Mouse (Mus musculus) ovary, postnatal 36 days (tissue): Measurements from ENCODE around the gene Hist2h2aa1.
"Not testable (repeated sequence)": the region's sequence is repeated elsewhere in the genome, so short reads cannot be mapped to it uniquely, and the experiment has no call there.

Source experiments
- DNase-seq: peaks from one replicate; pipeline ENCODE4 v3.0.0; 2022; ENCODE audit warnings: low spot score, mixed read lengths

Gene Hist2h2aa1

DNA sequence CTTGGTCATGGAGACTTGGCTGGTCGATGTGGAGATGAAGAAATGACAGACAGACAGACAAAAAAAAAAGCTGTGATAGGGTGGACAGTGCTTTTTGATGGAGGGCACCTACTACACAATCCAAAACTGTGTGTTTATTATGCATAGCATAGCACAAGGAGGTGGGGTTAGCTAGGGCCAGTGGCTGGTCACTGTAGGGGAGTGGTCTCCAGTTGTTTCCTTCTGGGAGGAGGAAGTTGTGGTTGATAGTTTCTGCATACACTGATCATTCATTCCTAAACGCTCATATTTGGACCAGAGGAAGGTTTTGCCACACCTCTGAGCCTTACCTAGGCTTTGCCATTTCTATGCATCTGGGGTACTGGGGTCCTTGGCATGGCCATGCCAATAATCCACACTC is 14.9 kb upstream of the Hist2h2aa1 start:
- DNase-seq: no peak

DNA sequence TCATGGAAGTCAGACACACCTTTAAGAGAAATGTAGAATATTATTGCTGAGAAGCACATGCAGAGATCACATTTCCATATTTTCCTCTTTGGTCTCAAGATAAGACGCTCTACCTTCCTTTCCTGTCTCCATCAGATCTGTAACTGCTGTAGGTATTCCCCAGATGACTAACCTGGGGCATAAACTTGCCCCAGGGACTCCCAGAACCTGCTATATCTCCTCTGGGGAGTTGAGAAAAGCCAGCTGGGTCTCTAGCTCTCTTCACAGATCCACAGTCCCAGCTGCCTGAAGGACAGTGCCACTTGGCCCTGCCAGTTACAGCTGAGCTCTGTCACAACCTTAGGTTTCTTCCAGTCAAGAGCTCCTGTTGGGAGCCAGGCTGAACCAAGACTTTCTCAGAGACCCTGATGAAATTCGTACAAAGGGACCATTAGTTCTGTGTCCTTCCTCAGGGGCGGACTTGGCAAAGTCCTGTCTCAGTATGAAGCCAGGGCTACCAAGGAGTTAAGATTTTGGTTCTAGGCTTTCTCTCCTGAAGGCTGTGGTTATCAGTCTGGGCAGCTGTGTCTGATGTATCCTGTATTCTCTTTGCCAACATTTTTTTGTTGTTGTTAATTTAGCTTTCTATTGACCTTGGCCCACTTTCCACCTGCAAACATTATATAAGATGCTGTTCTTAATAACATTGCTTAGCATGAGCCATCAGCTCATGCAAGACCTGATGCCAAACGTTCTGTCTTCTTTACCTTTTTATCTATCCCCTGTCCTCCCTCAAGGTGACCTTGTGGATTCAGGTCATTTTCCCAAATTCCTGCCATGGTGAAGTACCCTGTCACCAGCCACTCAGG is 14.2 kb upstream of the Hist2h2aa1 start:
- no peak for DNase-seq

DNA sequence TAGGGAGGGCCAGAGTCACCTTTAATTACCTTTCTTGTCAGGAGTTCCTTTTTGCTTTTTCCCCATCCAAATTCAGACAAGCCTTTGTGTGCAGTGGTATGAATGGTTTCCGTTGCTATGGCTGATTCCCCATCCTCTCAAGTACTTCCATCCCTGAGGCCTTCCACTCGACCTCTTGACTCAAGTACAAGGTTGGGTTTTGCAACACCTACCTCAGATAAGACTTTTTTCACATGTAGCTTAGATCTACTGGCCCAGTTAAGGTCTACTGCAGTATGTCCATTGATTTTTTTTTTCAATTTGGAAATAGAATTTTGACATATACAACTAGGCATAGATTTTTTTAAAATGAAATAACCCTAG is 13.6 kb upstream of the Hist2h2aa1 start:
- no peak for DNase-seq

DNA sequence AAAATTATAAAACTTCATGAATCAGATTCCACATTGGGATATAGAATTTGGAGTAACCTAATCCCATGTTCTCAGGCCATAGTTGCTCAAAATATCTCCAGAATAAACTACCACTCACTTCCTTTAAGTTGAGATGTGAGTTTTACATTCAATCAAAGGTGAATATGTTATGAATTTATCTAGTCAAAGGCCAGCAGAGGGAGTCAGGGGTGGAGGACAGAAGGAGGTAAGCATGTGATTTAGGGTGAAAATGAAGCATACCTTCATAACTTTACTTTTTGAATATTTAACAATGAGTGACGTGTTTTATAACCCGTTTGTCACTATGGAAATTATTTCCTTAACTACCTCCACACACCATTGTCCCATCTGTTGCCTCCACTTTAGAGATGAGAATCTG is 10.4 kb upstream of the Hist2h2aa1 start:
- DNase-seq: no peak

DNA sequence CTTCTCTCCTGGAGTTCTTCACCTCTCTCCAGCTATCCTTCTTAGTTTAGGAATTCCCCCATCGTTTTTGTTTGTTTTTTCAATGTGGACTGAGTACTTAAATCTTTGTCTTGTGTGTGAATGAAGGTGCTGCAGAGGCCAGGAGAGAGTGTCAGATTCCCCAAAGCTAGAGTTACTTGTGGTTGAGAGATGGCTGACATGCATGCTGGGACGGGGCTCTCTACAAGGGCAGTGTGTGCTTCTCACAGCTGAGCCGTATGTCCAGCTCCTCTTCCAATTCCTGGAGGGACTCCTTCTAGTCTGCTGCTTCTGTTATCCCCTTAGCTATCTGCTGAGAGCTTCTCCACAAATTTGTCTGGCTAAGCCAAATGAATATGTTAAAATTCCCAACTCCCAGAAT is 9.5 kb upstream of the Hist2h2aa1 start:
- DNase-seq: no peak

DNA sequence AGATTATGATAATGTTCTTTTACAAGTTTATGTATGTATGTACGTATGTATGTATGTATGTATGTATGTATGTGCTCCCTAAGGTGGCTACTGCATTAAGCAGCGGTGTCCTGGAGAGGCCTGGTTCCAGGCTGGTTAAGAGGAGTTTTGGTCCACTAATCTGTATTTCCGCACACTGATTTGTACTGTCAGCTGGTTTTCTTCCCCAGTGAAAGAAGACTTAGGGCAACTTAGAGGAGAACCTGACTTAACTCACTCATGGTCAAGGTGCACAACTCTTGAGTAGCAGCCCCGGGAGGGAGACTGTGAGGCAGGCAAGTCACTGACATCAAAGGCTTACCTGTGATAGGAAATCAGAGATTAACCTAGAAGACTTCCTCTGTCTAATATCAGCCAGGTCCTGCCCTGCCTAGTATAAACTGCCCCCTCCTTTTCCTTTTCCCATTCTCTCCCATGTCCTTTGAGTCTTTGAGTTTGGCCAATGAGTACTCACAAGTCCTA is 8.4 kb upstream of the Hist2h2aa1 start:
- no peak for DNase-seq

DNA sequence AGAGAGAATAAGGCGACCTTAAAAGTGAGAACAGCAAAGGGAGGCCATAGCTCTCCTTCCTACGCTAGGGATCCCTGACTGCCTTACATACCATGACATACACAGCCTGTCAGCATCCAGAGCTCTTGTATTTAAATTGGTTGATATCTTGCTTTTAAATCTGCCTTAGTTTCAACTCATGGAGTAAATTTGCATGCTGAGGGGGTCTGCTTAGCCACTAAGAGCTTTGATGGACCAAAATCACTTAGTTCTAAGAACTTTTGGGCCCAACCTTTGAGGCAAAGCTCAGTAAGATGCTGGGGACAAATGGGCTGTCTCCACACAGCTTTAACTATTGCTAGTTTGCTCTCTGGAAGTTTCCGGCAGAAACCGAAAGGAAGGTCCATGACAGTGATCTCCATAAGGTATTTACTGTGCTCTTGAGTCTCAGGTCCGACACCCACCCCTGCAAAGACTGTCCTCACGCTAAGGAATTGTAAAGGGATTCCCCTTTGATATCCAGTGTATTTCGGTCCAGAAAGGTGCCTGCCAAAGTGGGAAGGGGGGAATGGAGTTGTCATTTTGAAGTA is 7.9 kb upstream of the Hist2h2aa1 start:
- DNase-seq: no peak

DNA sequence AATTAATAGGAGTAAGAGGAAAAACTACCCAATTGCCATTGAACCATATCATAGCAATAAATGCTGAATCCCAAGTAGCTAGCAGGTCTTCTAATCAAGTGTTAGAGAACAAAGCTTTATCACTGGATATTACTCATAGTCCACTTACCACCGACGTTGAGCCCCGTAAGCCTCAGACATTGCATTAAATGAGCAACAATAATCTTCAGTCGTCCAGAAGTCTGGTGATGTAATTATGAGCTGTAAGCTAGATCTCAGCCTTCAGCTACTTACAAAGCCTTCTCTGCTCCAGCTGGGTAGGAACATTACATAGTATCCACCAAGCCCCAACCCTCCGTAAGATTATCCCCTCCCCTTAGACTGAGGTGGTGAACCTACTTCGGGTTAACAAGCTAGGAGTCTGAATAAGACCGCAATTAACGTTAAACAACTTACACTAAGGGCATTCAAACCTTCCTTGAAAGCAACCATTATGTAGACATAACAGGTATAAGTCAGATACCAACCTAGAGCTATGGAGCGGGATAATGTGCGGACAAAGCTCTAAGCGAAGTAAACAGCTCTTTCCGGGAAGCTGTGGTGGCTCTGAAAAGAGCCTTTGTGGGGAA is 7.3 kb upstream of the Hist2h2aa1 start:
- DNase-seq: no peak

DNA sequence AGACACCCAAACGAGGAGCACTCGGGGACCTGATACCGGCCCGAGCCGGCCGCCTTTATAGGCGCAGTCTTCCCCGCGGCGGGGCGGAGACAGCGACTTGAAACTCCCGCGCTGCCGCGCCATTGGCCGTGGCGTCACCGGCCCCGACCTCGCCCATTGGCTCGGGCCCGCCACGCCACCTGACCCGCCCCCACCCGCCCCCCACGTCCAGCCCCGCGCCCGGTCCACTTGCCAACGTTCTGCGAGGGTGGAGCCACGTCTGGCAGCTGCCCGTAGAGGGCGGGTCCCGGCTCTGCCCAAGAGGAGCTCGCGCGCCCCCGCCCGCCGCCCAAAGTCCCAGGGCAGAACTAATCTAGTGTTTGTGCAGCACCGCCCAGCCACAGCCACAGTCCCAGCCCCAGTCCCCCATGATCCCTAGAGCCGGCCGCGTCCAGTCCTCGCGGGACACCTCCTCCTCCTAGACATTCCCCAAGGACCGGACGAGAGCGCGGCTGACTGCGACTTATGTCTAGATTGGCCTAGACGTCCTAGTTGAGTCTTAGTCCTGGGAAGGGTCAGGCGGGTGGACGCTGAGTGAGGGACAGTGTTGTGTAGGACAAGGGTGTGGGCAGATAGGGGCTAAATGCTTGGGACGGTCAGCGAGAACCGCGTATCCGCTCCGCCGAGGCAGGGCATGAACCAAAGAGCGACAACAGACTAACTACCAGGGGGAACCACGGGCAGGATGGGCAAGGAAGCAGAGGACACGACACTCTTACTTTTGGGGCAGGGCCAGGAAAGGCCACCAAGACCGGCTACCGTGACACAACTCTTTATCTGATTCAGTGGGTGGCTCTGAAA is 6.1 kb upstream of the Hist2h2aa1 start, which contains the start of gene Hist2h3c2:
Gene Hist2h3c2 (minus strand): TSS at position 174 of the 840 bp plus-strand sequence.
- peak; percentile 52 for DNase-seq

DNA sequence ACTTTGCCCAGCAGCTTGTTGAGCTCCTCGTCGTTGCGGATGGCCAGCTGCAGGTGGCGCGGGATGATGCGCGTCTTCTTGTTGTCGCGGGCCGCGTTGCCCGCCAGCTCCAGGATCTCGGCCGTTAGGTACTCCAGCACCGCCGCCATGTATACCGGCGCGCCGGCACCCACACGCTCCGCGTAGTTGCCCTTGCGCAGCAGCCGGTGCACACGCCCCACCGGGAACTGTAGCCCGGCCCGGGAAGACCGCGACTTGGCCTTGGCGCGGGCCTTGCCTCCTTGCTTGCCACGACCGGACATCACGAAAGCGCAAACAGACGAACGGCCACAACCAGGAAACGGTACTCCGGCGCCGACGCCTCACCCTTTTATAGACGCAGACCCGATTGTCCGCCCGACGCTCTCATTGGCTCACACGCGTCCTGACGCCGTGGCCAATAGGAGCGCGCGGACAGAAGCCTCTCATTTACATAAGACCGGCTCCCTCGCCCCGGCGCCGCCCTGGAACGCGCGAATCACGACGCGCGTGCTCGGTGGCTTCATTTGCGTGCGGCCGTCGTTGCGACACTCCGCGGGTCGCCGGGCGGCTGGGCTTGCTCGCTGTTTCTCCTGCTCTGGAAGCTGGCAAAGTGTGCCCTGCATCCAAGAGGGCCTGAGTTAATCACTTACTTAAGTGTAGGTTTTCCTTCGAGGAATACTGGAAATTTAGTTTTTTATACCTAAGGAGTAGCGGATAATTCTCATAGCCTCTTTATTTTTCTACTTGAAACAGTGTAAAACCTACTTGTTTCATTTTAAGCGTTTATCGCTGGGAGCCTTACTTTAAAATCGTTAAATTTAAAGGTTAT is 5.1 kb upstream of the Hist2h2aa1 start, which contains the start of gene Hist2h2aa2:
Gene Hist2h2aa2 (minus strand): TSS at position 328 of the 850 bp plus-strand sequence.
- DNase-seq: peak; percentile 93

DNA sequence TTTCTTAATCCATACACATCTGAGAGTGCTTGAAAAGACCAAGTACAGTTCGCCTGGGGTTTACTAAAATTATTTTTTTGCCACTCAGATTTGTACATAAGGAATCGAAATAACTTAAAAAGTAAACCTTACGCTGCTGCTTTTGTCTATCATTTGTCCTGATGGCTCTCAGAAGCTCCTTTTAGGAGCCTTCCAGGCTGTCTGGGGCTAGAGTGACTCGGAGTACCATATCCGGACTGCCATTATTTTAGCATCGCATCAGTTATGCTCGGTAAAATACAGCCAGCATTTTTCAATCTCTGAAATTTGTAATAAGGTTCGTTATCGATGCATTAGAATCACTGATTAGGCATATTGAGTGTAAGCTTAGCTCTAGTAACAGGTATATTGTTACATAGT is 4.5 kb upstream of the Hist2h2aa1 start:
- DNase-seq: no peak

DNA sequence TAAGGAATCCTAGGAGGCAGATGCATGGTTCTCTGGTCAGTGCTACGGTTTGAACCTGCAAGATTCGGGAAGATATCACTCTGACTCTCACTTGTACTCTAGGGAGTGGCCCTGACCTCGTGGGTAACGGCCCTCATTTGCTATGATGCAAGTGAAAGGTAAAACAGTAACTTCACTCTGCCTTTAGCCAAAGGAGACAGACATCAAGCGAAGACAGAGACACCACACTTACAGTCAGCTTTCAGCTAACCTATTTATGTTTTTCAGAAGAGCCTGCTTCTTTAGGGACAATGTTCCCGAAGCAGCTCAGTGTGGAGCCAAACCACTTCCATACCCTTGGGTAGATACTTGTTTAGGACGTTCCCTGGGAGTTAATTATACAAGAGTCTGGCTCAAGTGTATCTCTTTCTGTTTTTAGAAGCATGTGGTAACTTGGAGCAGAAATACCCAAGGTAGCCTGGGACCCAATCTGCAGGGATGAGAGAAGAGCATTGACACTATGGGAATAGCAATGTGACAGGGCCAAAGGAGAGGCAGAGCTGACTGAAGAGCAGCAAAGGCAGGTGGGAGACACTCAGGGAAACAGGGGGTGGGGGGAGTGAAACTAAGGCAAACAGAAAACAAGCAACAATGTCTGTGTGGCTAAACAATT is 1.2 kb upstream of the Hist2h2aa1 start:
- no peak for DNase-seq

DNA sequence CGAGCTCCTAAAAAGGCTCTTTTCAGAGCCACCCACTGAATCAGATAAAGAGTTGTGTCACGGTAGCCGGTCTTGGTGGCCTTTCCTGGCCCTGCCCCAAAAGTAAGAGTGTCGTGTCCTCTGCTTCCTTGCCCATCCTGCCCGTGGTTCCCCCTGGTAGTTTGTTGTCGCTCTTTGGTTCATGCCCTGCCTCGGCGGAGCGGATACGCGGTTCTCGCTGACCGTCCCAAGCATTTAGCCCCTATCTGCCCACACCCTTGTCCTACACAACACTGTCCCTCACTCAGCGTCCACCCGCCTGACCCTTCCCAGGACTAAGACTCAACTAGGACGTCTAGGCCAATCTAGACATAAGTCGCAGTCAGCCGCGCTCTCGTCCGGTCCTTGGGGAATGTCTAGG is 721 bp downstream of the Hist2h2aa1 start:
- not testable (repeated sequence) for DNase-seq

DNA sequence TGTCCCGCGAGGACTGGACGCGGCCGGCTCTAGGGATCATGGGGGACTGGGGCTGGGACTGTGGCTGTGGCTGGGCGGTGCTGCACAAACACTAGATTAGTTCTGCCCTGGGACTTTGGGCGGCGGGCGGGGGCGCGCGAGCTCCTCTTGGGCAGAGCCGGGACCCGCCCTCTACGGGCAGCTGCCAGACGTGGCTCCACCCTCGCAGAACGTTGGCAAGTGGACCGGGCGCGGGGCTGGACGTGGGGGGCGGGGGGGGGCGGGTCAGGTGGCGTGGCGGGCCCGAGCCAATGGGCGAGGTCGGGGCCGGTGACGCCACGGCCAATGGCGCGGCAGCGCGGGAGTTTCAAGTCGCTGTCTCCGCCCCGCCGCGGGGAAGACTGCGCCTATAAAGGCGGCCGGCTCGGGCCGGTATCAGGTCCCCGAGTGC is 1.1 kb downstream of the Hist2h2aa1 start, which contains the start of gene Hist2h3c1:
Gene Hist2h3c1 (plus strand): TSS at position 259 of the 430 bp plus-strand sequence.
- not testable (repeated sequence) for DNase-seq

DNA sequence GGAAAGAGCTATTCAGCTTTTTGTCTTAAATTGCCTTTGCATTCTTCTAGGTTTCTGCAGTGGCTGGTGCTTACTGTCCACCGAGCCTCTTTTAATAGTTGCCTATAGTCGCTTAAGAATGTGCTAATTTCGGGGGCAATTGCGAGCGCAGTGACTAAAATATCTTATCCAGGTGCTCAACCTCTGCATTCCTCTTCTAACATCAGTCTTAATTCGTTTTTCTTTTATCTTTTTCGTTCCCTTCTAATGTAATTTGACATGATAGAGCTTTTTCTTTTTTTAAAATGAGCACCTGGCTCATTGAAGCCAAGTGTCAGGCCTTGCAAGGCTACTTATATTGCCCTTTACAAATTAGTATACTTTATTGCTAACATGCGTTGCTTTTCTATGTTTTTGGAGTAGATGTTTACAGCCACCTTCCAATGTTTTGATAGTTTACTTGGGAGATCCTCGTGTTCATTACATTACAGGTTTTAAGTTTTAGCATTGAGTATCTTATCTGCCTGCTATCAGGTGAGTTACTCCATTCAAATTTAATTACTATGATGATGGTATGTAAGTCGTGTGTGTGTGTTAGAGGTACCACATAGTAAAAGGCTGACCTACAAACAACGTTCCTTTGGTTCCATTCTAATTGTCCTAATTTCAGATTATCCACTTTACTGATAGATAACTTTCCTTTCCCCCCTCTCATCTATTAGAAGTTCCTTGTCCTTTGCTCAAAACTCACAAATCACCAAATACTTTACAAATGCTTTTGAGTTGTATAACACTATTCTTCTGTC is 2.3 kb downstream of the Hist2h2aa1 start:
- no peak for DNase-seq

DNA sequence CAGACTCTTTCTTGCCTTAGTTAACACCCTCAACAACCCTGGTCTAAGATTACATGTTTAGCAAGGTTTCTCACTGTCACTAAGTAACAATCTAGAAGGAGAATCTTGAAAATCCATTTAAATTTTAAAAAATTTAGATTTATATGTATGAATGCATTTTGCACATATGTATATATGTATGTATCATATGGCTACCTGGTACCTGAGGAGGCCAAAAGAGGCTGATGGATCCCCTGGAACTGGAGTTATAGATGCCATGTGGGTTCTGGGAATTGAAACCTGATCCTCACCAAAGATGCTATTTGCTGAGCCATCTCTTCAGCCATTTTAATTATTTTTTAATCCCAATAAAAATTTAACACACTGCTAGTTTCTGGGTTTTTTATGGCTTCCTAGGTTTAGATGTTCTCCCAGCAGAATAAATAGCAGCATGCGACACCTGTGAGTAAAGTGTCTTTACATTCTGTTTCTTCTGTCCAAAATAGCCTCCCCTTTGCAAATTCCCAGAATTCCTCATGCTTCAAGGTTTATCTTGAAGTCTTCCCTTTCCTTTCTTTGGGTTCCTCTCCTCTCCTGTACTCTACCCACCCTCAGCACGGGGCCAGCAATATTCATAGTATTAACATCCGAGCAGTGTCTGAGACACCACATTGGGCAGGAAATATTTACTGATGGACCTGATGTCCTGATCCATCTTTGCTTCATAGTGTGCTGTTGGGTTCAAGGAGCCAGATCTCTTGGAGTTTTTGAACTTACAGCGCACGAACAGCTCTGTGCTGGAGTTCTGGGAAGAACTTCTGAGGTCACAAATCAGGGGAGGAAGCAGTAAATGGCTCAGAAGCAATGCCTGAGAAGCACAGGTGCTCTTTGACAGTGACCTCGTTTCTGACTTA is 3.1 kb downstream of the Hist2h2aa1 start:
- DNase-seq: no peak

DNA sequence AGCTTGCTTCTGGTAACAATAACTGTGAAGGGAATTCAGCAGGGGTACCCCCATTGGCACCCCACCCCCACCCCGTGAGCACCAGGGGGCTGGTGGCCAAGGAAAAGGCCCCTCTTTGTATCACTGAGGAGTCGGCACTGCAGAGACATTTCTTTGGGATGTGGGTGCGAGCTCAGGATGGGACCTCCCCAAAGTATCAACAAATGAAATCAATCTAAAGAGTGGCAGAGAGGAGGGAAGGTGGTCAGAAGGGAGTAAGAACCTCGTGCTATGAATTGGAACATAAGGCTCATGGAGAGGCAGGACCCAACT is 3.7 kb downstream of the Hist2h2aa1 start:
- no peak for DNase-seq

DNA sequence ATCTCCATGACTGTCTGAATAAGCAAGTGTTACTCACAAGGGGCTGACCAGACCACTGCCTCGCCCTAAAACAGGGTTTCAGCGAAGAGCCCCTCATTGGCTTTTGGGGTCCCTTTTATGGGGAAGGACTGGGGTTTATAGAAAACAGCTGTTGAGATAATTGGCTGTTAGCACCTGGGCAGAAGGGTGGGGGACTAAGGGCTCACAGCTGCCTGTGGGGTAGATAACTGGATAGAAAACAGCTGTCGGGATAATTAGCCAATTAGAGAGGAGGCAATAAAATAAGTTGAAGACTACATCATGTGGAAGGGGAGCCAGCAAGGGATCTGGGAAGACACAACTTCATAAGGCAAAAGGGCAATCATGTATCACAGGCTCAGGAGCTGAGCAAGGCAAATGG is 5.6 kb downstream of the Hist2h2aa1 start:
- DNase-seq: no peak

DNA sequence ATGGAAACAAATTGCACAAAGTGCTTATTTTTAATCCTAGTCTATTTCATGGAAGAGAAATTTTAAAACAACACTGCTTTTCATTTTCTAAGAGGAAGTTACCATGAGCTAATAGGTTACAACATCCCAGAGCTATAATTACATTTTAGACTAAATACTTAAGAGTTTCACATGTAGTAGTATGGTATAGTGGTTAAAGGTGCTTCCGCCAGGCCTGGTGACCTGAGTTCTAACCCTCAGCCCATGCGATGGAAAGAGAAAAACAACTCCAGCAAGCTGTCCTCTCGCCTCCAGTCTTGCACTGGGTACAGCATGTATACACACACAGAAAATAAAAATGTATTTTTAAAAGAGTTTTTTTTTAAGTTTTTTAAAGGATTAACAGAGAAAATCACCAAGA is 6.5 kb downstream of the Hist2h2aa1 start:
- no peak for DNase-seq
